Mouse (Mus musculus): ENCODE measurements at regions not wholly inside any gene's neighbourhood (a gene's known extent, or its start where the extent isn't known, plus 50 kb on each side); places are given as distances from the start of the nearest gene placed in this dataset.
A peak's percentile ranks its signal among the peaks of the same experiment; 100 is the strongest.
"Not testable (repeated sequence)": the region's sequence is repeated elsewhere in the genome, so short reads cannot be mapped to it uniquely, and the experiment has no call there.

- no peak for ATAC-seq (ENCODE audit: insufficient number of reproducible peaks, low FRiP score, low TSS enrichment, low read depth)
- peaks cover 15% of the 10 kb centered on the region for H3K4me1 ChIP-seq
- no peak overlapping the region for H3K4me2 ChIP-seq
- H3K27ac ChIP-seq, result no peak overlapping the region
- H3K36me3 ChIP-seq, result no peaks in the 10 kb centered on the region
- WGBS, result 85% methylated on average over 2 of the region's 2 CpGs
- H3K4me3 ChIP-seq, result no peak overlapping the region
- H3K9ac ChIP-seq, result no peak overlapping the region
- no peaks in the 10 kb centered on the region for H3K27me3 ChIP-seq
- no peaks in the 10 kb centered on the region for H3K9me3 ChIP-seq
These were observed 119.2 kb upstream of the Cdyl start for GRCm38 (mm10) chr13:35540433-35540832.

GRCm38 (mm10) chr13:35541053-35541452 is 118.6 kb upstream of the Cdyl start:
- Histone ChIP-seq H3K4me1 (peaks cover 15% of the 10 kb centered on the region), H3K27me3 (no peaks in the 10 kb centered on the region), H3K4me3 (no peak overlapping the region), H3K4me2 (no peak overlapping the region), H3K27ac (no peak overlapping the region), H3K9ac (no peak overlapping the region), H3K36me3 (no peaks in the 10 kb centered on the region), H3K9me3 (no peaks in the 10 kb centered on the region)
- 56% methylated on average over 6 of the region's 6 CpGs for WGBS
- no peak for ATAC-seq (ENCODE audit: insufficient number of reproducible peaks, low FRiP score, low TSS enrichment, low read depth)

GRCm38 (mm10) chr13:35564006-35564405 is 95.6 kb upstream of the Cdyl start:
- WGBS, result 39% methylated on average over 1 of the region's 1 CpGs
- H3K9me3 ChIP-seq, result no peaks in the 10 kb centered on the region
- no peak for ATAC-seq (ENCODE audit: insufficient number of reproducible peaks, low FRiP score, low TSS enrichment, low read depth)
- no peak overlapping the region for H3K9ac ChIP-seq
- no peak overlapping the region for H3K4me2 ChIP-seq
- no peaks in the 10 kb centered on the region for H3K4me1 ChIP-seq
- no peak overlapping the region for H3K4me3 ChIP-seq
- H3K36me3 ChIP-seq, result no peaks in the 10 kb centered on the region
- H3K27ac ChIP-seq, result no peak overlapping the region
- no peaks in the 10 kb centered on the region for H3K27me3 ChIP-seq

DNA sequence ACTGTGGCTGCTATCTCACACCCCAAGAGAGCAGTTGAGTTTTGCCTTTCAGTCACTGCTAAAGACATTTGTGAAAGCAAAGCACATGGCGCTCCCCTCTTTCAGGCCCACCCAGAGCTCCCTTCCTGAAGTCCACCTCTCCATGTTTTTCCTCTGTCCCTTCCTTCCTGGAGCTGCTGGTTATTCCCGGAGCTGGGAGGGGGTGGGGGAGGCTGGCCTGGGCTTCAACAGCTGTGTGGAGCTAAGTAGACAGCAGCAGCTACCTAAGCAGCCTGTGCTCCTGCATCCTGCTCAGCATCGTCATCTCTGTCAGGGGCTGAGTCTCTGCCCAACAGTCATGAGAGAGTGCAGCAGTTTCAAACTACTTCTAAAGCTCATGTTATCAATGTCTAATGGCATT is 78.0 kb upstream of the Cdyl start:
- no peak overlapping the region for H3K27ac ChIP-seq
- no peaks in the 10 kb centered on the region for H3K9me3 ChIP-seq
- H3K9ac ChIP-seq, result no peak overlapping the region
- WGBS, result 24% methylated on average over 3 of the region's 3 CpGs
- peaks cover 5% of the 10 kb centered on the region for H3K4me1 ChIP-seq
- H3K4me2 ChIP-seq, result no peak overlapping the region
- no peak for ATAC-seq (ENCODE audit: insufficient number of reproducible peaks, low FRiP score, low TSS enrichment, low read depth)
- H3K27me3 ChIP-seq, result no peaks in the 10 kb centered on the region
- no peak overlapping the region for H3K4me3 ChIP-seq
- no peaks in the 10 kb centered on the region for H3K36me3 ChIP-seq

DNA sequence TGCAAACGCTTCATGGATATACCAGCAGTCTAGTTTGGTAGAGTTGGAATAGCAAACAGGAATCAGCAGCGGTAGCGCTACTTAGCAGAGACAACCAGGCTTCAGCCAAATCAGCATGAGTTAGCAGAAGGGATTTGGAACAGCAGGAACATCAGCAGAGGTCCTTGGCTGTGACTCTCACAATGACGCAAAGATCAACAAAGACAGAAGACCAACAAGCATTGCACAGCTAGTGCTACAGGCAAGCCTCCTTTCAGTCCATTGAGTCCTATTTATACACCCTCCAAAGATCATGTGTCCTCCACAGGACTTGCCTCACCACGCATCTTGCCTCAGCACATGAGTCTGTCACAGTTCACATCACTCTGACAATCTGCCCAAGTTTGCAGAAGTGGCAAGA is 61.6 kb upstream of the Cdyl start:
- H3K4me2 ChIP-seq, result no peak overlapping the region
- no peaks in the 10 kb centered on the region for H3K4me1 ChIP-seq
- no peak overlapping the region for H3K9ac ChIP-seq
- H3K4me3 ChIP-seq, result no peak overlapping the region
- ATAC-seq (ENCODE audit: insufficient number of reproducible peaks, low FRiP score, low TSS enrichment, low read depth), result no peak
- no peaks in the 10 kb centered on the region for H3K9me3 ChIP-seq
- no peaks in the 10 kb centered on the region for H3K36me3 ChIP-seq
- no peak overlapping the region for H3K27ac ChIP-seq
- WGBS, result 93% methylated on average over 5 of the region's 5 CpGs
- no peaks in the 10 kb centered on the region for H3K27me3 ChIP-seq

DNA sequence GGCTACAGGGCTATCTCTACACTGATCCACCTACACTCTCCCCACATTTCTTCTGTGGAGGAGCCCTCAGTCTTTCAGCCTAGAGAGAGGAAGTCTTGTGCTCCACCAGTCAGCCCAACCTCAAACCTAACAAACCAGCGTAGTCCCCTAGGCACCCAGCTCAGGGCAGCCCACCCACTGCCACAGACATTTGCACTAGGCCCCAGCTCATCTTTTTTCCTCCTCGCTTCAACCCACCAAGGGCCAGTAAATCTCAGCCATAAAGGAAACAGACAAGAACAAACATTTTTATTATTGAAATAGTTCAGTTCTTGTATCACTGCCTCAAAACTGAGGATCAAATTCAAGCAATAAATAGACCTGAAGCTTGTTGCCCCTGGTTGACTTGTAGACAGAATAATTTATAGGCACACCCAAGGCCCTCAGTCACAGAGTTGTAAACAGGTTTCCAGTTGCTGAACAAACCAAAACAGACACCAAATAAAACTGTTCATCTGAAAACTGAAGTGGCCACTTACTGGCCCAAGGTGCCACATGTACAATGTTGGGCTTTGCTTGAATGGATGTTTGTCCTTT is 58.0 kb upstream of the Cdyl start:
- Histone ChIP-seq H3K9ac (no peak overlapping the region), H3K36me3 (no peaks in the 10 kb centered on the region), H3K27me3 (no peaks in the 10 kb centered on the region), H3K4me2 (no peak overlapping the region), H3K4me3 (no peak overlapping the region), H3K27ac (no peak overlapping the region), H3K9me3 (no peaks in the 10 kb centered on the region), H3K4me1 (peaks cover 7% of the 10 kb centered on the region)
- 72% methylated on average over 2 of the region's 2 CpGs for WGBS
- no peak for ATAC-seq (ENCODE audit: insufficient number of reproducible peaks, low FRiP score, low TSS enrichment, low read depth)

GRCm38 (mm10) chr13:35603080-35603479 is 56.6 kb upstream of the Cdyl start:
- no peak overlapping the region for H3K4me3 ChIP-seq
- H3K27me3 ChIP-seq, result no peaks in the 10 kb centered on the region
- H3K36me3 ChIP-seq, result no peaks in the 10 kb centered on the region
- no peak for ATAC-seq (ENCODE audit: insufficient number of reproducible peaks, low FRiP score, low TSS enrichment, low read depth)
- no peak overlapping the region for H3K4me2 ChIP-seq
- WGBS, result 89% methylated on average over 5 of the region's 5 CpGs
- no peaks in the 10 kb centered on the region for H3K9me3 ChIP-seq
- no peak overlapping the region for H3K27ac ChIP-seq
- no peak overlapping the region for H3K9ac ChIP-seq
- peaks cover 7% of the 10 kb centered on the region for H3K4me1 ChIP-seq

GRCm38 (mm10) chr13:35604061-35604460 is 55.6 kb upstream of the Cdyl start:
- H3K4me3 ChIP-seq, result no peak overlapping the region
- ATAC-seq (ENCODE audit: insufficient number of reproducible peaks, low FRiP score, low TSS enrichment, low read depth), result peak; percentile 80
- H3K9ac ChIP-seq, result no peak overlapping the region
- H3K27ac ChIP-seq, result peak overlapping the region; percentile 43; the same call in 1 of the 2 replicates
- WGBS, result 27% methylated on average over 1 of the region's 1 CpGs
- H3K27me3 ChIP-seq, result no peaks in the 10 kb centered on the region
- no peaks in the 10 kb centered on the region for H3K36me3 ChIP-seq
- no peaks in the 10 kb centered on the region for H3K9me3 ChIP-seq
- H3K4me2 ChIP-seq, result no peak overlapping the region
- peaks cover 7% of the 10 kb centered on the region for H3K4me1 ChIP-seq

GRCm38 (mm10) chr13:35604765-35605164 is 54.9 kb upstream of the Cdyl start:
- H3K4me3 ChIP-seq, result no peak overlapping the region
- H3K9ac ChIP-seq, result no peak overlapping the region
- H3K4me2 ChIP-seq, result no peak overlapping the region
- peak overlapping the region; percentile 43; the same call in 1 of the 2 replicates for H3K27ac ChIP-seq
- H3K9me3 ChIP-seq, result no peaks in the 10 kb centered on the region
- H3K36me3 ChIP-seq, result no peaks in the 10 kb centered on the region
- 93% methylated on average over 3 of the region's 3 CpGs for WGBS
- H3K27me3 ChIP-seq, result no peaks in the 10 kb centered on the region
- H3K4me1 ChIP-seq, result peaks cover 7% of the 10 kb centered on the region
- ATAC-seq (ENCODE audit: insufficient number of reproducible peaks, low FRiP score, low TSS enrichment, low read depth), result no peak

DNA sequence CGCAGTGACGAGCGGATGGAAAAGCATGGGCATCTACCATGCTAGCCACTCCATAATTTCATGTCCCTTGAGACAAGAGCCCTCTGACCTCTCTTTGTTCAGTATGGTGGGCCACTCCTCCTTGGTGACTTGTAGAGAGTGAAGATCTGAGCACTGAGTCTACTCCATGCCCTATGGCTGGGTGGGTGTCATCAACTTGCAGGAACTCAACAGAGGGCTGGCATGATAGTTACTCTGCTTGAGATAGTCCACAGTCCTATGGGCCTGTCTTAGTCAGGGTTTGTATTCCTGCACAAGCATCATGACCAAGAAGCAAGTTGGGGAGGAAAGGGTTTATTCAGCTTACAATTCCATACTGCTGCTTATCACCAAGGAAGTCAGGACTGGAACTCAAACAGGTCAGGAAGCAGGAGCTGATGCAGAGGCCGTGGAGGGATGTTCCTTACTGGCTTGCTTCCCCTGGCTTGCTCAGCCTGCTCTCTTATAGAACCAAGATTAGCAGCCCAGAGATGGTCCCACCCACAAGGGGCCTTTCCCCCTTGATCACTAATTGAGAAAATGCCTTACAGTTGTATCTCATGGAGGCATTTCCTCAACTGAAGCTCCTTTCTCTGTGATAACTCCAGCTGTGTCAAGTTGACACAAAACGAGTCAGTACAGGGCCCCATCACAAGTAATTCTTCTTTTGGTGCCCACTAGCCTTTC is 52.6 kb upstream of the Cdyl start:
- H3K4me2 ChIP-seq; H3K4me3 ChIP-seq; H3K4me1 ChIP-seq; H3K27me3 ChIP-seq; H3K27ac ChIP-seq; H3K36me3 ChIP-seq; H3K9ac ChIP-seq; H3K9me3 ChIP-seq; ATAC-seq (ENCODE audit: insufficient number of reproducible peaks, low FRiP score, low TSS enrichment, low read depth): not testable (repeated sequence)
- 83% methylated on average over 5 of the region's 5 CpGs for WGBS

GRCm38 (mm10) chr13:35607710-35608109 is 51.9 kb upstream of the Cdyl start:
- no peaks in the 10 kb centered on the region for H3K9me3 ChIP-seq
- H3K27ac ChIP-seq, result no peak overlapping the region
- H3K27me3 ChIP-seq, result no peaks in the 10 kb centered on the region
- no peak for ATAC-seq (ENCODE audit: insufficient number of reproducible peaks, low FRiP score, low TSS enrichment, low read depth)
- no peak overlapping the region for H3K4me2 ChIP-seq
- no peak overlapping the region for H3K9ac ChIP-seq
- 94% methylated on average over 2 of the region's 2 CpGs for WGBS
- H3K36me3 ChIP-seq, result no peaks in the 10 kb centered on the region
- no peak overlapping the region for H3K4me3 ChIP-seq
- peaks cover 7% of the 10 kb centered on the region for H3K4me1 ChIP-seq

Data from limb, embryonic 15.5 days (tissue).